12 mouse cellular contexts compared by ENCODE assay signal in the genomic region with DNA sequence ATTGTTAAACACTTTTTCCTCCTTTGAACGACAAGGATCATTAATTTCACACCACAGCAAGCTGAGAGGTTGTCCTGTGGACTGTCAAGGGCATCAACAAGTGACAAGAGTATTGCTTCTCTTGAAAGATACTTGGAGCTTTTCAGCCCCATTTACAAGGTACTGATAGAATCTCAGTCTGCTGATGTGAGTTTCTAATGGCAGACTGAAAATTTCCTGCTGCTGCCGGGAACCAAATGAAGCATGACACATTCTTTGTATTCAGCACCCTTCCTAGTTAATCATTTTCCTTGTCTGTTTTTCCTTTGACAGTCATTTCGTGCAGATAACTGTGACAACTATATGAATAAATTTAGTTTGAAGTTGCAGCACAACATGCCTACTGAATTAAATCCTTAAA.
"Had no signal": no experiment of that assay in that cellular context is flagged by ENCODE, and none has a peak within 500 bp of the region (broad histone marks: within the 10 kb centered on the region; RNA-seq: fewer than 3 reads in every experiment).

No protein-coding gene starts in this region.

- H3K4me3 ChIP-seq: left cerebral cortex, adult 2 months; limb, embryonic 10.5 days; liver, embryonic 12.5 days; lung, embryonic 15.5 days; megakaryocyte, embryonic 14.5 days had no signal

- ATAC-seq: intestine, embryonic 16.5 days; liver, embryonic 12.5 days; midbrain, embryonic 16.5 days had no signal

- H3K9me3 ChIP-seq: limb, embryonic 10.5 days; liver, embryonic 12.5 days; lung, embryonic 15.5 days; megakaryocyte, embryonic 14.5 days had no signal

- H3K36me3 ChIP-seq: limb, embryonic 10.5 days; liver, embryonic 12.5 days; lung, embryonic 15.5 days had no signal

- H3K27me3 ChIP-seq: liver, embryonic 12.5 days; lung, embryonic 15.5 days; megakaryocyte, embryonic 14.5 days had no signal

- H3K4me2 ChIP-seq: liver, embryonic 12.5 days; lung, embryonic 15.5 days; midbrain, embryonic 11.5 days had no signal

- H3K9ac ChIP-seq: liver, embryonic 12.5 days; lung, embryonic 15.5 days had no signal

- H3K4me1 ChIP-seq: limb, embryonic 10.5 days; liver, embryonic 12.5 days; lung, embryonic 15.5 days; megakaryocyte, embryonic 14.5 days had no signal

- DNase-seq: lung, postnatal 14 days; thymus, postnatal 4 days had no signal

- H3K27ac ChIP-seq: left cerebral cortex, adult 2 months; limb, embryonic 10.5 days; liver, embryonic 12.5 days; lung, embryonic 15.5 days; macrophage; stomach, postnatal 0 days had no signal
